Mouse (Mus musculus) frontal cortex, adult (tissue): Measurements from ENCODE around the gene Cutal.

Experiments
- ATAC-seq: cut with Nextera tagmentation; 2 replicates; pipeline ENCODE4 v1.9.2; 2017; ENCODE audit warnings: mild to moderate bottlenecking, moderate library complexity, mixed read lengths; ENCODE audit not compliant: low TSS enrichment

Gene Cutal

DNA sequence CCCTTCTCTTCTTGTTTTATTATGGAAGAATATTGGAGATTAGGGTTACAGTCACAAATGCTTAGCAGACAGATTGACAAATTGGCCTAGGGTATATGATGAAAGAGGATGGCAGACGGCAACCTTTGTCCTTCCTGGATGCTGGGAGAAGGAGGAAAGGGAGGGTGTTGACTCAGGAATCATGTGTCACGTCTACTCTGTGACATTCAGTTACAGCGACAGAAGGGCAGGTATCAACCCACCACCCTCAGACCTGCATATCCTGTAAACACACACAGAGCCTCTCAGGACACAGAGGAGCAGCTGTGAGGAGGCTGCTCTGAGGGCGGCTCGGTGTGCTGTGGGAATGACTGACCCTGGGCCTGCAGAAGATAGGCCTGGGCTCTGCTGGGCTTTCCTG lies 9.0 kb downstream of the Cutal start:
- ATAC-seq: no peak

DNA sequence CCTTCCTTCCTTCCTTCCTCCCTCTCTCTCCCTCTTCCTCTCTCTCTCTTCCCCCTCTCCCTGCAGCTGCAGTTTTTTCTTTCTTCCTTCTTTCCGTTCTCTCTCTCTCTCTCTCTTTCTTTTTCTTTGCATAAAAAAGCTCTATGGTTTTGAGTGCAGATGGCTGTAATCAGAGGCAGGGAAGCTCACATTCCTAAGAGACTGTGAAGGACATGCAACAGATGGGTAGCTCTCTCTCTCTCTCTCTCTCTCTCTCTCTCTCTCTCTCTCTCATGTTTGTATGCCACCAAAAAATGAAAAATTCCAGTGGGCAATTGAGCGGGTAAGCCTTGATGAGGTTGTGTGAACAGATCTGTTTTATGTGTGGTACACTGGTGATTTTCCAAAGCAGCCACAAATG lies 10.0 kb downstream of the Cutal start:
- no peak for ATAC-seq

DNA sequence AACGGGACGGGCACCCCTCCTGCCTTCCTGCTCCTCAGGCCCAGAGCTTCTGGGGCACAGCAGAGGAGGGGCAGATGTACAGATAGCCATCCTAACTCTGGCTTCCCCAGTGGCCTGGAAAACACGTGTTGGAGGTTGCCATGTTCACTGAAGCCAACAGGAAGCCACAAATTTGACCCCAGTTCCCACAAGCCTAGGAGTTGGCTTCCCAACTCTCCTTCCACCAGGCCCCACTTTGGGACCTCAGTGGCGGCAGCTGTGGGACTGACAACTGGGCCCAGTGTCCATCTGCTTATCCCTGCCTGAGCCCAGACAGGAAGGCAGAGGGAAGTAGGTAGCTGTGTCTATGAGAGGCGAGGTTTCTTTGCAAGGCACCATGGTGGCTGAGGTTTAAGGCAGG lies 19.8 kb downstream of the Cutal start:
- no peak for ATAC-seq

DNA sequence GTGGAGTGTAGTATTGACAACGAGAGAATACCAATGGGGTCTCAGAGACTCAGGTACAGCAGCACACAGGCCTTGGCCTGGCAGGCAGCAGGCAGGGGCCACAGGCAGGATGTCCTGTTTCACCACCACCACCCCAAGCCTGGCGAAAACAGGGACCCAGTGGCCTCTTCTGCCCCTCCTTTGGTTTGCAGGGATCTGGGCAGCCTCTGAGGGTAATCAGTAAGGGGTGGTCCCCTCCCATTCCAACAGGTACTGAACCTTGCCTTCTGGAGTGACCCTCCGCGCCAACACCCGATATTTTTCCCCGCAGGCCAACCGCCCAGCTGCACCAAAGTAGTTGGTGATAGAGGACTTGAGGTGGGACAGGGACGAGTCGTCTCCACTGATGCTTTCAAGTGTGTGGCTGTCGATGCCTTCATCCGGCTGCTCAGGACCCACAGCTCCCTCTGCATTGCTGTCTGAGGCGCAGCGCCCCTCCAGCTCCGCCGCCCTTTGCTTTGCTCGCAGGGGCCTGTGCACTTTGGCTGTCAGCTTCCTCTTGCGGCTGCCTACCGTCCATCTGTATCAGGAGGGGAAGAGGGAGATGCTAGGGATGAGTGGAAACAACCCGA lies 21.4 kb downstream of the Cutal start:
- no peak for ATAC-seq

GRCm38 (mm10) chr2:34896821-34897460 lies 22.7 kb downstream of the Cutal start:
- no peak for ATAC-seq

GRCm38 (mm10) chr2:34897820-34898219 lies 23.6 kb downstream of the Cutal start:
- no peak for ATAC-seq

- no peak for ATAC-seq
These were observed 25.5 kb downstream of the Cutal start for GRCm38 (mm10) chr2:34899682-34900081.

DNA sequence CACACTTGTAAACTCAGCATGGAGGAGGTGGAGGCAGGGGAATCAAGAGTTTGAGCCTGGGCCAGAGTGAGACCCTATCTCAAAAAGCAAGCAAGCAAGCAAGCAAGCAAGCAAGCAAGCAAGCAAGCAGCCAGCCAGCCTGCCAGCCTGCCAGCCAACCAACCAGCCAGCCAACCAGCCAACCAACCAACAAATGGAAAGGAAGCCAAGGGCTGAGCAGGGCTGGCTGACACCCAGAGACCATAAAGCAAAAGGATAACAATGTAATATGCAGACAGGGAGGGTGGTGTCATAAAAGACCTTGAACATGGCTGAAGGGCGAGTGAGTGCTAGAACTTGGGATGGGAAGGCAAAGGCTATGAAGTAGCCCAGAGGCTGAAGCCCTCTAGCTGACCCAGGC lies 26.2 kb downstream of the Cutal start:
- no peak for ATAC-seq

DNA sequence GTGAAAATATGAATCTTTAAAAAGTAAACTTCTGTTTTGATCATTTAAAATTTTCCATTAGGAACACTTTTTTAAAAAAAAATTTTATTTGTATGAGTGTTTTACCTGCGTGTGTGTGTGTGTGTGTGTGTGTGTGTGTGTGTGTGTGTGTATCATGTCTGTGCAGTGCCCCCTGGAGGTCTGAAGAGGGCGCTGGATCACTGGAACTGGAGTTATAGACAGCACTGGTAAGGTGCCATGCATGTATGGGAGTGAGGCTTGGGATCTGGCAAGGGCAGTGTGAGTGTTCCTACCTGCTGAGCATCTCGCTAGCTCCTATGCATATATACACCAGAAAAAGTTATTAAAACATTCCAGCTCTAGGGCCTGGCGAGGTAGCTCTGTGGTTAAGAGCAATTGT lies 27.5 kb downstream of the Cutal start:
- no peak for ATAC-seq

- ATAC-seq: no peak
These were observed 28.5 kb downstream of the Cutal start for GRCm38 (mm10) chr2:34902731-34903130.

GRCm38 (mm10) chr2:34903191-34903590 lies 29.0 kb downstream of the Cutal start:
- no peak for ATAC-seq

DNA sequence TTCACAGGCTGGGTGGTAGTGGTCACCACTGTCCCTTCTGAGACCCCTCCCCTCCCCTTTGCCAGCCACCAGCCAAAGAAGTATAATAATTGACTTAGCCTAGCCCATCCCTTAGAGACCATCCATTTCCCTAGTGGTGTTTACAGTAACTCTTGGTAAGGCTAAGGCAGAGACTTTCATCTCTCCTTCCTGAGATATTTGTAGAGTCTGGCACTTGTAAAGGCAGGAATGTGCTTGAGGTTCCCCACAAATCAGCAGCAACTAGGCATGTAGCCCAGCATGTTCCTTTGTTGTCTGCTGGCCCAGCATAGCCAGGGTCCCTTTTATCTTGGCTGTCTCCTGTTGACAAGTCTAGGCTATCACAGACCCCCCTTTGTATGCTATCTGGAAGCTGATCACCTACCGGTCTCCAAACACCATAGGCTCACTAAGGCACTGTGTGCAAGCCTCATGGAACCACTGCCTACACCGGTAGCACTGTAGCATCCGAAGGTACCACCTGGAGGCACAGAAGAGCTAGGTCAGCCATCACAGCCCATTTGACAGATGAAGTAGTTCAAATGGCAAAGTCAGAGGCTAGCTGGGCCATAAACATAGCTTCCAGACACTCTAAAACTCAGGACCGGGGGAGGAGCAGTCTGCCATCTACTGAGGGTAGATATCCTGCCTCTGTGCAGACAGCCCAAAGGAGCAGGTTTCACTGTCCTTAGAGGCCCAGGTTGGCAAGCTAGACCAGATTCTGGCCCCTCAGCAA lies 29.6 kb downstream of the Cutal start:
- ATAC-seq: no peak

- peak; percentile 93 for ATAC-seq
These were observed 30.8 kb downstream of the Cutal start for GRCm38 (mm10) chr2:34904849-34905542.

DNA sequence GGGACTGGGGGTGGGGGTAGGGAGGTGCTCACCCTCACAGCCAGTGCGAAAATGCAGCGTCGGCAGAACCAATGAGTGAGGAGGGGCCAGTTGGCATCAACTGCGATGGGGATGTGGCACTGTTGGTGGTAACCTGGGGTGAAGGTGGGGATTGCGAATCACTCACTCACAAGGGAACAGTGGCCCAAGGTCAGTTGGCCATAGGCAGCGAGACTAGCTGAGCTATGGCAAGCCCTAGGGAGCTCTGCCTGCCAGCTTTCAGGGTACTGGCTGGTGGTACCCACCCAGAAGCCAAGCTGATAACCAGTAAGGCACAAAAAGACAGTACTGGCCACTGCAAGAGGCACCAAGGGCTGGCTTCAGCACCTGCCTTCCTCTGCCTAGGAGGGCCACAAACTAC lies 32.2 kb downstream of the Cutal start:
- no peak for ATAC-seq

- peak; percentile 7; the same call in 1 of the 2 replicates for ATAC-seq
These were observed 32.8 kb downstream of the Cutal start for GRCm38 (mm10) chr2:34906861-34907604.

GRCm38 (mm10) chr2:34909719-34910118 lies 35.5 kb downstream of the Cutal start:
- ATAC-seq: no peak

GRCm38 (mm10) chr2:34911871-34912270 lies 37.7 kb downstream of the Cutal start:
- no peak for ATAC-seq

DNA sequence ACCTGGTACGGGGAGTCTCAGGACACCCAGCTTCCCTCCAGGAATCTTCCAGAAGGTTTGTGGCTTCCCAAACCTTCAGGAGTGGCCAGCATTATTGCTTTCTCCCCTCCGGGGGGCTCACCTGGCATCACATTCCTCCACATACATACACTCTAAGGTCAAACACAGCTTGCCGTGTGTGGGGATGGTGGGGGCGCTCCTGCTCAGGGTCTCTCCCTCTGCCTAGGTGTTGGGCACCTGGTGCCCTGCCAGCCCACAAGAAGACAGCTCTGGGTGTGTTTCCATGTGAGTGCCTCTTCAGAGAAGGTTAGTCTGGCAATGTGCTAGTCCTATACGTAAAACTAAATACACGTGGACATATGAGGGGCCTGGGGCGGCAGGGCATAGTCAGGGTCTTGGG lies 38.4 kb downstream of the Cutal start:
- ATAC-seq: no peak

- ATAC-seq: no peak
These were observed 39.2 kb downstream of the Cutal start, which contains the start of gene Phf19 for GRCm38 (mm10) chr2:34913218-34914068. TSS of gene Phf19 (minus strand) at chr2:34914026.

DNA sequence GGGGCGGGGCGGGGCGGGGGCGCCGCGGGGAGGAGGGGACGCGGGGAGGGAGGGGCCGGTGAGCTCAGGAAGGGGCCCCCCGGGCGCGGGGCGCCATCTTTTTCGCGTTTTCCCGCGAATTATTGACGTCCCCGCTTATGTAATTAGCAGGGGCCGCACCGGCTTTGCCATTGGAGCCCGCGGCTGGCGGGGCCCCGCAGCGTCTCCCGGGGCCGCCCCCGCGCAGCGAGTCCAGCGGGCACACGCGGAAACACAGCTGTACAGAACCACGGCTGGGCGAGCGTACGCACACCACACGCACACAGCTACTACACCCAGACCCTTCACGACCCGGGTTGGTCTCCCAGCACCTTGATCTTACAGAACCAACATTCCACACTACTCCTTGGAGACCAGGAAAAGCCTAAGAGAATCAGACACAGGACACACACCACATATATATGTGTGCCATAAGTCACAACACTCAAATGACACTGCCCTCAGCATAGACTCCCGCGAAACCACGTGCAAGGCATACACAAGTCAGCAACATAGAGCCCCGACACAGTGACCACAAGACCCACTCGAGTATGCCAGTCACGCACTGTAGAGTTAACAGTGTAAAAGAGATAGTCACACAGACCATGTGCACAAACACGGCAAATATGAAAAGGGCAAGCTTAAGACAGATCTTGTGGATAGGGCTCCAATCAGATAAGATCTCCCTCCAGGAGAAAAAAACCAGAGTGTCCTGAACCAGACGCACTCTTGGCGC lies 40.0 kb downstream of the Cutal start:
- ATAC-seq: peak; percentile 73; the same call in 1 of the 2 replicates
